Mouse (Mus musculus): ENCODE data around the gene Sgms2.

The Sgms2 gene

DNA sequence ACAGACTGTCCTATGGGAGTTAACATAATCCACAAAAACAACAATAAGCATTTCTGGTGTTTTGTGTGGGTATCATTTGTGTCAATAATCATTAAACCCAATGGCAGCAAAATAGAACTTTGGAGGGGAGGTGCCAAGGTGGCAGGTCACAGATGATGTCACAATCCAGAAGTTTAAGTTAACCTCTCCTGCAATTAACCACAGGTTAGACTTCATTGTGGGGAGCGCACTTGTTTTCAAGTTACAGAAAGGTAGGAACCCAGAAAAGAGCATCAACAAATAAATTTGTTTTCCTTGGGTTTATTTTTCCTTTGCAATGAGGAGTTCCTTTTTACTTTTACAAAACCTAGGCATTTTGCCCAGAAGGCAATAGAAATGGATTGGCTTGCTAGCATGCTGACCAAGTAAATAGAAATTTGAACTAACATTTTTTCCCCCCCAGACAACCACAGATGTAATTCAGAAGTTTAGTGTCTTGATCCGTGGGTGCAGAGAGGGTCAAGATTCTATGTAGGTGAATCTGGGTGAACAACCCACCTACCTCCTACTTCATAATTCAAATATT, at the start of gene Sgms2:
Gene Sgms2, minus strand, starts transcription at position 51 of the 565 bp plus-strand sequence.
- DNase-seq (ENCODE audit: low spot score in 2 of 2) = no peak

DNA sequence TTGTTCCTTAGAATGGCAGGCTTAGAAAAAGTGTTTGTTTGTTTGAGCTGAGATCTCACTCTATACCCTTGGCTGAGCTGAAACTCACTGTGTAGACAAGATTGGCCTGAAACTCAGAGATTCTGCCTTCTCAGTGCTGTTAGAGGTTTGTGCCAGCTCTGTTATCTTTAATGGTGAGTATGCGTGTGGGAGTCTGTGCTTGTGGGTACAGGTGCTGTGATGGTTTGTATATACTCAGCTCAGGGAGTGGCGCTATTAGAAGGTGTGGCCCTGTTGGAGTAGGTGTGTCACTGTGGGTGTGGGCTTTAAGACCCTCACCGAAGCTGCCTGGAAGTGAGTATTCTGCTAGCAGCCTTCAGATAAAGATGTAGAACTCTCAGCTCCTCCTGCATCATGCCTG, 34.0 kb upstream of the Sgms2 start:
- no peak for DNase-seq (ENCODE audit: low spot score in 2 of 2)

- DNase-seq (ENCODE audit: low spot score in 2 of 2) = peak; percentile 15 to 31
Observed at GRCm38 (mm10) chr3:131524779-131525178, 33.6 kb upstream of the Sgms2 start.

DNA sequence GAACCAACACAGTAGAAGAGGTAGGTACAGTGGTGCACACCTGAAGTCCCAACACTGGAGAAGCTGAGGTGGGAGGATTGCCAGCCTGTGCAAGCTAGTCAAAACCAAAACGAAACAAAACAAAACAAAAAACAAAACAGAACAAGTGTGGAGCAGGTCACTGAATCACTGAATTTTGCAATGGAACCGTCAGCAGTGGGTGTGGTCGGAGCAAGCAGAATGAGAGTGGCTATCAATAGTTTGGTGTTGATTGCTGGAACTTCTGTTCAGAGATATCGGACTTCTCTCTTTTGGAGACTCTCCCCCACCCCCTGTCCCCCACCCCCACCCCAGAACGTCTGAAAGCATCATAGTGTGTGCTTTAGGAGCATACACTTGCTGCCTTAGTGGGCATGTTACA, 33.0 kb upstream of the Sgms2 start:
- DNase-seq (ENCODE audit: low spot score in 2 of 2) = no peak

- no peak for DNase-seq (ENCODE audit: low spot score in 2 of 2)
Observed at GRCm38 (mm10) chr3:131523749-131524148, 32.5 kb upstream of the Sgms2 start.

DNA sequence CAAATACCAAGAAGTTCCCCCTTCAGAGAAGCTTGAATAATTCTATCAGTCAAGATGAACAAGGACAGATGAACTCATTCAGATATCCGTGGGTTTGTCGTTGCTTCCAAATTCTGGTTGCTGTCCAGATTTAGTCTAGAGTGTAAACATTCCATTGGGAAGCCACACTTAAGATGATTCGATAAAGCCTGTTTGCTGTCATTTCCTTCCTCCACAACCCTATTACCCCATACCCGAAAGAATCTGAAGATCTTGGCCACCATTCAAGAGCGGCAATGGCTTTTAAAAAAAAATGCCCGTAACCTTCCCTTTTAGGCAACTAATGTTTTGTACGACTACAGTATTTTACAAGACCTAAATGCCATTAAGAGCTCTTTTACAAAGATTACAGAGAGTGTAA, 31.0 kb upstream of the Sgms2 start:
- no peak for DNase-seq (ENCODE audit: low spot score in 2 of 2)

DNA sequence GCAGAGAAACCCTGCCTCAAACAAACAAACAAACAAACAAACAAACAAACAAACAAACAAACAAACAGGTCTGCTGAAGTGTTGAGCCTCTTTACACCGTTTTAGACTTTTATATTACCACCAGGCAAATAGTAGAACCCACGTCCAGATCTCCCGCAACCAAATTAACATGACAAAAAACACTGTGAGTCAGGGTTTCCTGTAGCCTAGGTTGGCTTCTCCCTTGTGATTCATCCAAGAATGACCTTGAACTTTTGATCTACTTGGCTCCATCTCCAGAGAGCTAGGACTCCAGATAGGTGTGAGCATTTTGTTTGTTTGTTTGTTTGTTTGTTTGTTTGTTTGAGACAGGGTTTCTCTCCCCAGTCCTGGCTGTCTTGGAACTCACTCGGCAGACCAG, 30.0 kb upstream of the Sgms2 start:
- no peak for DNase-seq (ENCODE audit: low spot score in 2 of 2)

DNA sequence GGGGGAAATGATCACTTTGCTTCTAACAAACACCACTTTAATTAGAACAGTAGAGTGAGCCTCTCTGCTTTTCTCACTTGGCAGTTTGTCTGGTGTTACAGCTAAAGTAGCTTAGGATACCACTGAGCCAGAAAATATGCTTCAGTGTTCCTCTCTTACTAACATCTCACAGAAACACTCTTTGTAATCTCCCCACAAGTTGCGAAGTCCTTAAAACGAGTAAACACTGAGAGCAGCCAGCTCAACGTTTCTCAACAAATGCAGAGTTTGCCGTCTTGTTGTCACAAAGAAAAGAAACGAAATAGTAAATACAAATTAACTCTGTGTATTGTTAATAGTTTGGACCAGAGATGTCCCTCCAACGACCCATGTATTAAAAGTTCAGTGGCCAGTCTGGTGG, 26.5 kb upstream of the Sgms2 start:
- no peak for DNase-seq (ENCODE audit: low spot score in 2 of 2)

GRCm38 (mm10) chr3:131516332-131516999, 25.3 kb upstream of the Sgms2 start:
- no peak for DNase-seq (ENCODE audit: low spot score in 2 of 2)

- no peak for DNase-seq (ENCODE audit: low spot score in 2 of 2)
Observed at GRCm38 (mm10) chr3:131511616-131512015, 20.4 kb upstream of the Sgms2 start.

DNA sequence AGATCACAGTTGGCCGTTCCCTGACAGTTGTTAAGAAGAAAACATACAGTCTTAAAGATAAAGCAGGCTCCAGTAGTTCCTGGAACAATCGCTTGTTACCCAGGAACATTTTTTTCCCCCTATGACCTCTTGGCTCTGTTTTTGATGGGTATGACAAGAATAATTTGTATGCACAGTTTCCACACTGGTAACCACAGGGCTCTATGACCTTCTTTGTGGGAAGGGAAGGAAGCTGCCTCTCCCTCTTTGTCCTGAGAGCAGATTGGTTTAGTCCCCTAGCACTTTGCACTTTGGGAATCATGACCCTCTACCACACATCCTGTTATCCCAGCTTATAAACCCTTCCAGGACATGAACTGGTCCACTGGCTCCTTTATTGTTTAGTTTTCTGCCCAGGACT, 16.8 kb upstream of the Sgms2 start:
- DNase-seq (ENCODE audit: low spot score in 2 of 2) = no peak

GRCm38 (mm10) chr3:131504595-131505223, 13.5 kb upstream of the Sgms2 start:
- DNase-seq (ENCODE audit: low spot score in 2 of 2) = no peak

DNA sequence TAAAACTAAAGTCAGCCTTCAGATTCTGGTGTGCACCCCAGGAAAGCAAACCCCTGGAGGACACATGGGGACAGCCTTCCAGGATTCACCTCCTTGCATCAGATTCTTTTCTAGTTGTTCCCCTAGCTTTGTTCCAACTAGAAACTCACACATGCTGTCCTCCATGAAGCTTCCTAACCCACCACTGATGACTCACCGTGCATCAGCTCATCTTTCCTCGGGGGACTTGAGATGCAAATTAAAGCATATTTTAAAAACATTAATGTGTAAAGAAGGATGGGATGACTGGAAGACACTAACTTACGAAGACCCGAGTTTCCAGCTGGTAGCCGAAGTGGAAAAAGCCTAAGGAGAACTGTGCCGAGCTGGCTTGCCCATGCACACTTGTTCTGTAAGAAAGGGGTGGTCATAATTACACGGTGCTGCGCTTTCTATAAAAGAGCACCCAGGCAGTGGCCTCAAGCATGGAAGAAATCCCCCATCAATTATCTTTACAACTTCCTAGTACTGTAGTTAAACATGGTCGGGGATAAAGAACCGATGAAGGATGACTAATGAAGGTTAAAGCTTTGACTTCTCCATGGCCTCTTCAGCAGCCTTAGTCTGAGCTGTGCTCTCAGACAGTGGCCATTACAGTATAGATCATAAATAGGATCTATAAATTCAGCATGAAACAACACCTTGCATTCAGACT, 10.6 kb upstream of the Sgms2 start:
- no peak for DNase-seq (ENCODE audit: low spot score in 2 of 2)

DNA sequence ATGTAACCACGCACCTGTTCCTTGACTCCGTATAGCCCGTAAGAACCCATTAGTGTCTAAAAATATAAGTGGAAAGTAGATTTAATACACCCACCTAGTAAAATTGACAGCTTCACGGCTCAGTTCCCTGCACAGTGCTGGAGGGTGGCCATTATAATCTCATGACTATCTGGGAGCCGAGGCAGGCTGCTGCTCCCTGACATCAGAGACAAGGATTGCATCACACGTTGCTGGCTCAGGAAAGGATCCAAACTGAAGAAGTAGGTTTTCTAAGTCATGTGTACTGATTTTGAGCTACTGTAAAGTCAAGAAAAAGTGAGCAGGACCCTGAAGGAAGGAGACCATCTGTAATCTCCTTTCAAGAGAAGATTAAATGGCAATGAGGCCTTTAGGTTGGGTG, 8.4 kb upstream of the Sgms2 start:
- DNase-seq (ENCODE audit: low spot score in 2 of 2) = no peak

- no peak for DNase-seq (ENCODE audit: low spot score in 2 of 2)
Observed at GRCm38 (mm10) chr3:131496506-131497122, 5.4 kb upstream of the Sgms2 start.

DNA sequence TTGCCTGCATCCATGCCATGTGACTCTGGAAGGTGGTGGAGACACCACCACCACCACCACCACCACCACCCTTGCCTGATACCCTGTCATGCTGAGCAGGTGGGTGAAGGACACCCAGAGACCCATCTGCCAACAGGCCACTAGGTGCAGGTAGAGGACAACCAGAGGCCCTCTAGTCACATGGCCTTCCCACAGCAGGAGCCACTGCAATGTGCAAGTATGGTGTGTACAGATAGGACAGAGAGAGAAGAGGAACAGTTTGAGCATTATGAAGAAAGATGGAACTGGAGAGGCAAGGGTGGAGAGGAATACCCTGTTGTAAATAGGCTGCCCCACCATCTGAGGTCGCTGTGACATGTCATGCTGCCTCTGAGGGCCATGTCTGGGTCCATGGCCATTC, 3.9 kb upstream of the Sgms2 start:
- no peak for DNase-seq (ENCODE audit: low spot score in 2 of 2)

DNA sequence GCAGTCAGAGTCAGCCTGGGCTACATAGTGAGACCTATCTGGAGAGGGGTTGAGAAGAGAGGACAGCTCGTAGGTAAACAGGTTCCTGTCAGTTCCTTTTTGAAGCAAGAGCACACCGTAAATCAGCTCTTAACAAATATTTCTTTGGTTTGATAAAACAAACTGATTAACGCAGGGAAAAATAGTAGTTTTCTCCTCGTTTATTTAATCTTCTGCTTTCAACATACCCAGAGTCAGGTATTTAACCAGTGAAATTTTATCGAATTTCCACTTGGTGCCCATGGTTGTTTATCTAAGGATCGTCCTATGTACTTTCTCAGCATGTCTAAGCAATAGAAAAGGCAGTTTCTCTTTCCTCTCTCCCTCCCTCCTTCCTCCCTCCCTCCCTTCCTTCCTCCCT, 2.0 kb upstream of the Sgms2 start:
- DNase-seq (ENCODE audit: low spot score in 2 of 2) = no peak

- DNase-seq (ENCODE audit: low spot score in 2 of 2) = no peak
Observed at GRCm38 (mm10) chr3:131491980-131492379, 769 bp upstream of the Sgms2 start.

DNA sequence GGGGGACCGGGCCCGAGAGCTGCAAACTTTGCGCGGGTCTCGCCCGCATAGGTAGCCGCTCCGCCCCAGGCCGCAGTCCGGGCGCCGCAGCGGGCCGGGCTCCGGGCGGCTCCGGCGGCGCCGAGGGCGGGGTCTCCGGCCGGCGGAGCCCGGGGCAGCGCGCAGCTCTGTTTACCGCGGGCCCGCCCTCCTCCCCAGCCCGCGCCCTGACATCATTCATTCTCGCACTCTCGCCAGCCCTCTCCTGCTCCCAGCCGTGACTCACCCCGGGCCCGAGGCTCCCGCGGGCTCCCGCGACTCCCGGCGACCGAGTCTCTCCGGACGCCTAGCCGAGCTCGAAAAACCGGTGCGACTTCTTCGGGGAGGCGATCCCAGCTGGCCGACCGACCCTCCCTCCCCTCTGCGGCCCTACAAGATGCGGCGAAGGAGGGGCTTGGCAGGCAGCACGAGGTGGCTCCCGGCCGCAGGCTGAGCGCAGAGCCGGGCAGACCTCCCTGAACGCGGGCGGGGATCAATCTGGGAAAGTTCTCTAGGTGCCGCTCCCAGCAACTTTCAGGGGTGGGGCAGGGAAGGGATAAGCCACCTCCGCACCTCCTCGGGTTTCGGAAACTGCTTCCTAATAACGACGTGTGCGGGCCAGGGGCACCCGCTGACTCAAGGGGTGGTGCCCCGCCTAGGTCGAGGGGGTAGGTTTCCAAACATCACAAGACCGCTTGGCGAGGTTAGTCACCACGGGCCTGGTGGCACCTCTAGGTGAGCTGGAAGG, 885 bp downstream of the Sgms2 start:
- DNase-seq (ENCODE audit: low spot score in 2 of 2) = peak; percentile 27 to 47

DNA sequence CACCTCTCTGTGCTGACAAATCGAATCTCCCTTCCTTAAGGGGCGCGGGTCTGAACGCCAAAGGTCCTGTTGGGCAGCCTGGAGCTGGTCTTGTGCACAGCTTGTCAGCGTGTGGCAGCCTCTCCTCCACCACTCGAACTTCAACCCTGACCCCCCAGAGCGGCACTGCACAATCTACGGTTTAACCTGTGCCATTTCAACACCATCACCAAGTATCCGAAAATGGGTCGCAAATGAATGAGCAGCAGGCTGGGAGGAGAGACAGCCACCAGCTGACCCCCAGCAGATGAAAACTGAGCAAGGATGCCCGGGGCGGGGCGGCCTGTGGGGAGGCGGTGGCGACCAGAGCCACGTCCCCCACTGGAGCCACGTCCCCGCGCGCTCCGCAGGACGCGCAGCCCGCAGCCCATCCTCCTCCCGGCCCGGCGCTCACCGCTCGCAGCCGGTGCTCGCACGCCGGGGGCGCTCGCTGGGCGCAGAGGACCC, 1.5 kb downstream of the Sgms2 start:
- DNase-seq (ENCODE audit: low spot score in 2 of 2) = peak; percentile 14 to 39

DNA sequence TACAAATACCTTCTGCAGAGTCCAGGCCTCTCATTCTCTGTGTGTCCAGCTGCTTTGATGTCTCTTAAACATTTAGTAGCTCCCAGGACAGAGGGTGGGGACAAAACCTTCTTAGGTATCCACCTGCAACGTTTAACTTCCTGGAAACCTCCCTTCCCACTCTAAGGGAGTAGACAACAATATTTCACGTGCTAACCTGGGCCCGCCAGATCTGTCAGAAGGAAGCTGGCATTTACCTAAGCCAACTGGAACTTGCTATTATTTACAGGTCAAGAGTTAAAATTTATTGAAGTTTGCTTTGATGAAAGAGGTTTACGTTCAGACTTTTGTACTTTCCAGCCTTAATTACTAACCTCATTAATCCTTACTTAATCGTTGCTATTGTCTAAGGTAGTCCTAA, 2.2 kb downstream of the Sgms2 start:
- no peak for DNase-seq (ENCODE audit: low spot score in 2 of 2)
